Mouse (Mus musculus) megakaryocyte, embryonic 14.5 days (primary cell): ENCODE results near the gene P2ry13. TPM values are rescaled to one million over a fixed set of nuclear protein-coding genes. Genes with fewer than 3 reads are reported as not detected.

ENCODE experiments used
- H3K27me3 ChIP-seq: replicated peaks from 2 replicates; pipeline ENCODE3; 2012; ENCODE audit warnings: inconsistent platforms
- H3K36me3 ChIP-seq: replicated peaks from 2 replicates; pipeline ENCODE3; 2012; ENCODE audit warnings: low read length, inconsistent platforms, mixed read lengths
- H3K4me1 ChIP-seq: 2 replicates; pipeline ENCODE4 v1.6.1; 2012; ENCODE audit warnings: inconsistent platforms
- H3K4me3 ChIP-seq: replicated peaks from 2 replicates; pipeline ENCODE3; 2012; ENCODE audit warnings: moderate library complexity, mild to moderate bottlenecking, inconsistent platforms
- H3K9me3 ChIP-seq: 2 replicates; pipeline ENCODE4 v1.6.1; 2012; ENCODE audit warnings: inconsistent platforms
- FLI1 ChIP-seq: IDR thresholded peaks from 2 replicates; pipeline ENCODE4 v1.6.1; 2012; ENCODE audit warnings: low read length, inconsistent platforms, mixed read lengths
- GATA1 ChIP-seq: IDR thresholded peaks from 3 replicates; pipeline ENCODE4 v1.6.1; 2012; ENCODE audit warnings: mixed read lengths, low read length, inconsistent platforms, borderline replicate concordance
- polyA plus RNA-seq: library from polyadenylated mRNA; stranded (reverse); fragments of >175 nt; gene quantifications from 2 replicates; pipeline ENCODE4 v1.2.3, GENCODE M21; 2012; ENCODE audit warnings: low replicate concordance; ENCODE audit not compliant: insufficient read depth

P2ry13 gene
- polyA plus RNA-seq, 1 experiment: not detected

GRCm38 (mm10) chr3:59222303-59222702, 11.6 kb upstream of the P2ry13 start:
- Histone ChIP-seq H3K4me3 (no peak overlapping the region), H3K9me3 (no peaks in the 10 kb centered on the region), H3K36me3 (peaks cover 50% of the 10 kb centered on the region), H3K4me1 (peaks cover 86% of the 10 kb centered on the region), H3K27me3 (no peaks in the 10 kb centered on the region)
- TF ChIP-seq FLI1 (no peak), GATA1 (no peak)

GRCm38 (mm10) chr3:59219326-59219725, 8.6 kb upstream of the P2ry13 start:
- Histone ChIP-seq H3K27me3 (no peaks in the 10 kb centered on the region), H3K4me1 (peaks cover 68% of the 10 kb centered on the region), H3K36me3 (peaks cover 55% of the 10 kb centered on the region), H3K4me3 (no peak overlapping the region), H3K9me3 (no peaks in the 10 kb centered on the region)
- TF ChIP-seq FLI1: no peak
- TF ChIP-seq GATA1: no peak

GRCm38 (mm10) chr3:59217211-59217610, 6.5 kb upstream of the P2ry13 start:
- H3K36me3 ChIP-seq: peaks cover 53% of the 10 kb centered on the region
- H3K4me1 ChIP-seq: peaks cover 65% of the 10 kb centered on the region
- H3K4me3 ChIP-seq: no peak overlapping the region
- no peak for TF ChIP-seq GATA1
- TF ChIP-seq FLI1: no peak
- no peaks in the 10 kb centered on the region for H3K9me3 ChIP-seq
- no peaks in the 10 kb centered on the region for H3K27me3 ChIP-seq

GRCm38 (mm10) chr3:59212404-59212803, 1.7 kb upstream of the P2ry13 start:
- H3K36me3 ChIP-seq: peaks cover 62% of the 10 kb centered on the region
- H3K9me3 ChIP-seq: no peaks in the 10 kb centered on the region
- peaks cover 76% of the 10 kb centered on the region for H3K4me1 ChIP-seq
- H3K27me3 ChIP-seq: no peaks in the 10 kb centered on the region
- TF ChIP-seq GATA1: no peak
- peak overlapping the region; percentile 50 for H3K4me3 ChIP-seq

- peaks cover 59% of the 10 kb centered on the region for H3K36me3 ChIP-seq
- H3K9me3 ChIP-seq: no peaks in the 10 kb centered on the region
- peaks cover 79% of the 10 kb centered on the region for H3K4me1 ChIP-seq
- no peak overlapping the region for H3K4me3 ChIP-seq
- H3K27me3 ChIP-seq: no peaks in the 10 kb centered on the region
- no peak for TF ChIP-seq FLI1
- no peak for TF ChIP-seq GATA1
These were observed 1.1 kb upstream of the P2ry13 start for GRCm38 (mm10) chr3:59211784-59212183.

- no peak for TF ChIP-seq FLI1
- no peak for TF ChIP-seq GATA1
- H3K36me3 ChIP-seq: peaks cover 55% of the 10 kb centered on the region
- peak overlapping the region; percentile 40 for H3K4me3 ChIP-seq
- H3K4me1 ChIP-seq: peaks cover 90% of the 10 kb centered on the region
- no peaks in the 10 kb centered on the region for H3K27me3 ChIP-seq
- no peaks in the 10 kb centered on the region for H3K9me3 ChIP-seq
These were observed 593 bp downstream of the P2ry13 start for GRCm38 (mm10) chr3:59210089-59210488.

GRCm38 (mm10) chr3:59208650-59209548, 1.8 kb downstream of the P2ry13 start:
- H3K36me3 ChIP-seq: peaks cover 61% of the 10 kb centered on the region
- peak overlapping the region; percentile 11 for H3K4me3 ChIP-seq
- no peaks in the 10 kb centered on the region for H3K9me3 ChIP-seq
- H3K27me3 ChIP-seq: no peaks in the 10 kb centered on the region
- TF ChIP-seq GATA1 (no peak), FLI1 (no peak)
- peaks cover 95% of the 10 kb centered on the region for H3K4me1 ChIP-seq

GRCm38 (mm10) chr3:59205941-59206340, 4.7 kb downstream of the P2ry13 start:
- H3K27me3 ChIP-seq: no peaks in the 10 kb centered on the region
- peaks cover 76% of the 10 kb centered on the region for H3K36me3 ChIP-seq
- H3K9me3 ChIP-seq: no peaks in the 10 kb centered on the region
- peak overlapping the region; percentile 65 for H3K4me3 ChIP-seq
- no peak for TF ChIP-seq GATA1
- TF ChIP-seq FLI1: no peak
- H3K4me1 ChIP-seq: peaks cover 100% of the 10 kb centered on the region

- H3K27me3 ChIP-seq: no peaks in the 10 kb centered on the region
- no peak for TF ChIP-seq GATA1
- peak overlapping the region; percentile 70 for H3K4me3 ChIP-seq
- peaks cover 96% of the 10 kb centered on the region for H3K4me1 ChIP-seq
- H3K36me3 ChIP-seq: peaks cover 76% of the 10 kb centered on the region
- H3K9me3 ChIP-seq: no peaks in the 10 kb centered on the region
These were observed 5.8 kb downstream of the P2ry13 start for GRCm38 (mm10) chr3:59204719-59205503.

GRCm38 (mm10) chr3:59203802-59204520, 6.7 kb downstream of the P2ry13 start:
- TF ChIP-seq GATA1 (no peak), FLI1 (no peak)
- Histone ChIP-seq H3K27me3 (no peaks in the 10 kb centered on the region), H3K36me3 (peaks cover 76% of the 10 kb centered on the region), H3K4me3 (peak overlapping the region; percentile 73), H3K9me3 (no peaks in the 10 kb centered on the region), H3K4me1 (peaks cover 88% of the 10 kb centered on the region)
